Mouse (Mus musculus): Measurements from ENCODE around the gene Sphk2.

Gene Sphk2

DNA sequence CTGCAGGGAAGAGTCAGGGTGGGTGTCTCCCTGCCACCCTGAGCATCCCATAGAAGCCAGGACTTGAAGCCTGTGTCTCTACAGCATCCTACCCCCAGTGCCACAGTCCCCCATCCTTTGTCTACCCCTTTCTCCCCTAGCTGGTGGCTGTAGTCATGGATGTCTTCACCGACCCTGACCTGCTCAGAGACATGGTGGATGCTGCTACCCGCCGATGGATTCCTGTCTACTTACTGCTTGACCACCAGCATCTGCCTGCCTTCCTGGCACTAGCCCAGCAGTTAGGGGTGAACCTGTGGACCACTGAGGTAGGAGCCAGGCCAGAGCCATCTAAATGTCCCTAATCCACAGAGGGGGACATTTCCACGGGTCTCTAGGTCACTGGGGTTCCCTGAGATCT lies 5.5 kb upstream of the Sphk2 start:
- no peak for DNase-seq

GRCm38 (mm10) chr7:45722348-45722713 lies 4.5 kb upstream of the Sphk2 start:
- DNase-seq = no peak

- DNase-seq = no peak
These were observed 4.0 kb upstream of the Sphk2 start for GRCm38 (mm10) chr7:45721642-45722347.

GRCm38 (mm10) chr7:45721234-45721571 lies 3.4 kb upstream of the Sphk2 start:
- no peak for DNase-seq

DNA sequence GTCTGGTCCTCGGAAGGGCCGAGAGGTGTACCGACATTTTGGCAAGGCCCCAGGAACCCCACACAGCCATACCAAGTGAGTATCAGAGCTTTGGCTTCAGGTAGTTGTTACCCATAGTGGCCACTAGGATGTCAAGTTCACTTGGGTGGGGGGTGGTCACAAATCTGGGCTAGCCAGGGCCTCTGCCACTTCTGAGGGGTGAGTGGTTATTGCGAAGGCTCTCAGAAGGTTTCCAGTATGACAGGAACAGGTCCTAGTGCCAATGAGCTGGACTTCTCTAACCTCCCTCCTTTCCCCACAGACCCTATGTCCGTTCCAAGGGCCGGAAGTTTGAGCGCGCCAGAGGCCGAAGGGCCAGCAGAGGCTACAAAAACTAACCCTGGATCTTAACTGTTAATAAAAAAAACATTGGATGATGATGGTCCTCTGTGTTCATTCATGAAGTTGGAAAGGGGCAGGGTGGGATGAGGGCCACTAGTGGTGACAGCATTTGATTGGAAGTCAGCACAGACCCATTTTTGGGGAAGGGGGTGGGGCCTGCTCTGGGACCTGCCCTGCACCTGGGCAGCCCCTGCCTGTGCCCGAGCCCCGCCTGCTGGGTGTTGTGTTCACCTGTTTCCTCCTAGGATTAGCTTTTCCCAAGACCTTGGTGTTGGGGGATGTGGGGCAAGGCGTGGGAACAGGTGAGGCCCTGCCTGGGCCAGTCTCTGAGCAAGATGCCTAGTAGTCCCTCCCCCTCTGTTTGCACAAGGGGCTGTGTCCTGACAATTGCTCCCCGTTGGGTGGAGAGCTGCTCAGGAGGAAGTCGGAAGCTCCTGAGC lies 2.8 kb upstream of the Sphk2 start, which contains the start of gene Fam83e:
Fam83e (plus strand) TSS at position 800 of the 821 bp plus-strand sequence.
- no peak for DNase-seq

GRCm38 (mm10) chr7:45719738-45720412 lies 2.1 kb upstream of the Sphk2 start:
- DNase-seq = no peak

- no peak for DNase-seq
These were observed 1.4 kb upstream of the Sphk2 start for GRCm38 (mm10) chr7:45719180-45719579.

DNA sequence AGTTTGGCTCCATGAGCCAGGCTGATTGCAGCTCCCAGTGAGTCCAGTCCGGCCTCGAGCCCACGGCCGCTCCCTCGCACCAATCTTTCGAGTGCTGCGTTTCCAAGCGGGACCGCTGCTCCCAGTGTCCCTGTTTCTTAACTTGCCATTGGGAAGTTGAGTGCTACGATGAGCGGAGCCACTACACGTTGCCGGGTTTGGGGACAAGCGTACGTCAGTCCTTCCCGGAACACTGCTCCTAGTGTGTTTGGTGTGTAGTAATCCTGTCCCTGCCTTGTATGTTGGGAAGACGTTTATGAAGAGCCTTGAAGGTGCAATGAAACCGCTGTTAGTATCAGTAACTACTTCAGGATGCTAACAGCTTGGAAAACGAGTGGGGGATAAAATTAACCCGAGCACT lies 529 bp upstream of the Sphk2 start:
- no peak for DNase-seq

DNA sequence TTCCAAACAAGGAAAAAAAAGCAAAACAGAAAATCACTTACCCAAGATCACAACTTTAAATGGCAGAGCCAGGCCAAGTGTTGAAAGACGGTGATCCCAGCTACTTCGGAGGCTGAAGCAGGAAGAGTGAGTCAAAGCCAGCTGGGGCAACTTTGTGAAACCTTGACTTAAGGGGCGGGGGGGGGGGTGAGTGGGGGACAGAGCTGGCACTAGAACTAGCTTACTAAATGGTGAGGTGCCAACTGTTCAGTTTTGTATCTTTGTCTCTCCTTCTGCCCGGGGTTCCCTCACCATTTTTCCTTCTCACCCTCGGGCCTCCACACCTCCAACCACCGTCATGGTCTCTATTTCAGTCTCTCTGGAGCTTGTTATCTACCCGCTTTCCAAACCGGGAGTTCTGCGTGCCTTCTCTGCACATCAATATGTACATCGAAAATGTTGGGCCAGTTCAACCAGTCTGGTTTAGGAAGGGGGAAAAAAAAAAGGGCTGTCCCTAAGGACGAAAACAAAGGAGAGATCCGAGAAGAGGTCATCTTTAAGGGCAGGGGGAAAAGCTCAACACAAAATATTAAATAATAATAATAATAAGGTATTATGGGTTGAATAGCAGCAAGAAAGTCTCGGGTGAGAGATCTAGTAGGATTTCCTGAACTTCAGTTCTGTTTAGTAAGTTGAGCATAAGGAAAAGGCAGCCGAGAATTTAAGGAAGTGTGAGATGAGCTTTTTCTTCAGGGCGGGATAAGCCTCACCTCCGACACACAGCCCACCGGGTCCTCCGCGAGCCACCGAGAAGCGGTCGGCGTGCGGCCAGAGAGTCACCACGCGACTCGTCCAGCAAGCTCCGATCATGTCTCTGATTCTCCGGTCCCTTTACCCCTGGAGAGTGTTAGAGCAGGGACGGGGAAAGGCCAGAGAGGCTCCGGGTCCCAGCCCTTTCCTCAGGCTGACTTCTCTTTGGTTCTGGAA lies 567 bp downstream of the Sphk2 start:
- no peak for DNase-seq

- no peak for DNase-seq
These were observed 1.3 kb downstream of the Sphk2 start for GRCm38 (mm10) chr7:45716460-45716857.

- DNase-seq = no peak
These were observed 1.9 kb downstream of the Sphk2 start for GRCm38 (mm10) chr7:45715741-45716459.

DNA sequence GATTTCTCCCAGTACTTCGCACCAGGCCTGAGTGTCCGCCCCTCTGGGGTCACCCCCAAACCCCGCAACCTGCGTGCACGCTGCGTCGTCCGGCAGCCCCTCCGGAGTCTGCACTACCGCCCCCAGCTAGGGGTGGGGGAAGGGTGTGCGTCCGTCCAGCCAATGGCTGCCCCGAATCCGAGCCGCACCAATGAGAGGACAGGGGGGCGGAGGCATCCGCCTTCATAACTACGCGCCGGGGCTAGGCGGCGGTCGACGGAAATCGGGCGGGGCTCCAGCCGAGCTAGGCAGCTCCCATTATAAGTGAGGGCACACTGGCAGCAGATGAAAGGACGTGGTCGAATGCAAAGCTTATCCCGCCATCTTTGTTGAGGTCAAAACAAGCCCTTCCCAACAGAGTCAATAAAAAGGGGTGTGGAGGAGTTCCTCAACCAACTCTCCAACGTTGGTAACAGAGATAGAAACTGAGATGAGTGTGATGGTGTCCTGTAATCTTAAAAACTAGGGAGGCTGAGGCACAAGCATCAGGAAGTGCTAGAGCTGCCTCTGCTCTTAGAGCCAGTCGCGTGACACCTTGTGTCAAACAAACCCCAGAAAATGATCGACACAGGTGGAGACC lies 2.6 kb downstream of the Sphk2 start, which contains the start of gene Rpl18:
Rpl18 (plus strand) TSS at position 368 of the 619 bp plus-strand sequence.
- DNase-seq = peak; percentile 99

GRCm38 (mm10) chr7:45714630-45715089 lies 3.1 kb downstream of the Sphk2 start:
- DNase-seq = no peak

DNA sequence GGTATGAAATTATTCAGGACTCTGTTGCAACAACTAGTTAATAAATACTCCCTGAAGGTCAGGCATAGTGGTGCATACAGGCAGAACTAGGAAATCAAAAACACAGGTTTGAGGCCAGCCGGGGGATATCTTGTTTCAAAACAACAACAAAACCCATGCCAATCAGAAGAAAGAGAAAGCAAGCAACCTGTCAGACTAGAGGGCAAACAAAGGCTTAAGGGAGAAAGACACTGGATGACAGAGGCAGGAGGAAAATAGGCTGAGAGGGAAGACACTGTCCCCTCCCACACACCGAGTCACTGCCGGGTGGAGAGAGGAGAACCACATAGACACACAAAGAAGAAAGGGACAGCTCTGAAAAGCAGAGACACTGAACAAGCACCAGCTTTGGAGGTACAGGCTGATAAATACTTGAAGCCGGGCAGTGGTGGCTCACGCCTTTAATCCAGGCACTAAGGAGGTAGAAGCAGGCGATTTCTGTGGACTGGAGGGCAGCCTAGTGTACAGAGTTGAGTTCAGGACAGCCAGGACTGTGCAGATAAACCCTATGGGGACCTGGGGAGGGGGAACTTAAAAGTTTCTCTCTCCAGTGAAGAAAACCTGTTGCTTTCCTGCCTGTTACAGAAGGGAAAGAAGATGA lies 3.8 kb downstream of the Sphk2 start:
- no peak for DNase-seq

- DNase-seq = no peak
These were observed 4.4 kb downstream of the Sphk2 start for GRCm38 (mm10) chr7:45713396-45713795.

GRCm38 (mm10) chr7:45712022-45712757 lies 5.6 kb downstream of the Sphk2 start:
- DNase-seq = no peak

- DNase-seq = no peak
These were observed 6.3 kb downstream of the Sphk2 start for GRCm38 (mm10) chr7:45711316-45712021.

GRCm38 (mm10) chr7:45710477-45711191 lies 7.2 kb downstream of the Sphk2 start:
- no peak for DNase-seq
